Mouse (Mus musculus): Measurements from ENCODE around the gene Treh.
A peak's percentile ranks its signal among the peaks of the same experiment; 100 is the strongest.

- TF ChIP-seq EP300 (IDR thresholded peaks at IDR 0.05; ENCODE audit: insufficient read depth, low read depth, low read length) (0 out of 2 replicates have a peak, but pooled peaks have one; percentile 4), CTCF (IDR thresholded peaks at IDR 0.05) (peak; percentile 67), POLR2A (IDR thresholded peaks at IDR 0.05; ENCODE audit: insufficient read depth, low read depth, low read length) (peak; percentile 79)
Observed at GRCm38 (mm10) chr9:44734524-44735494, 61.8 kb downstream of the Treh start, which contains the start of gene Phldb1.
